In the genomic region with DNA sequence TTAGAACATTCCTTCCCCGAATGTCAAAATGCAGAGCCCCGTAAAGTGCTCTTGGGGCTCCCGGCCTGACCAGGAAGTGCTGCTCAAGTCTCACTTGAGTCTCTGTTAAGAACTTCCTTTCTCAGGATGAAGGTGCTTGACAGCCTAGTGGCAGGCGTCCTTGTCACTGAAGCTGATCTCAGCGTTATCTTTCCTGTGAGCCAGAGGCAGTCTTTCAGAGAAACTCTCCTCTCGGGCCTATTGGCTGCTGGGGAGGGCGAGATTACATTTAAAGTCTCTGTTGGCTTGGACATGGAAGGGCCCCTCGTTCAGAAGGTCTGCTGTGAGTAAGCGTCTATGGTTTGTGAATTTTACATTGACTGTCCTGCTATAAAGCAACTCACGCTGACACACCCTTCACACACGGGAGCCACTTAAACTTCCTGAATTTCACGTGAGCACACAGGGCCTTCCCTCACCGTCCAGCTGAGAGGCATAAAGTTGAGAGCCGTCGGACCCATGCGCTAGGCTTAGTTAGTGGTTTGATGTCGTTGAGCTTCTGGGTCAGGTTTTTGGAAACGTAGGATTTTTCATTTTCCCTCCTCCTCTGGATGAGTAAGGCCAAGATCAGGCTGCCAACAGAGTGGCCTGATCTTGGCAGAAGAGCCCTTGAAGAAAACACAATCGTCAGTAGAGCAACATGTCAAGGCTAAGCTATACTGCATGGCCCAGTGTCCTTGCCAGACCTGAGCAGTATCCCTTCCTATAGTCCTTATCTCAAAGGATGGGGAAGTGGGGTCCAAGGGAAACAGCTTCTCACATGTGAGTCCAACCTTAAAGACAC, we compare ENCODE assay signal across 8 mouse cellular contexts. TPM values are rescaled to one million over a fixed set of nuclear protein-coding genes. Genes with fewer than 3 reads are reported as not detected.
A peak's percentile ranks its signal among the peaks of the same experiment; 100 is the strongest.
DNase-seq lines count a peak whose midpoint lies in the region; ATAC-seq and TF ChIP-seq lines count a peak whose summit lies in the region.

No protein-coding gene starts in this region.

- no peak for ATAC-seq in hindbrain, embryonic 12.5 days (ENCODE audit: low FRiP score)
- peak; percentile 55 for ATAC-seq in liver, embryonic 12.5 days
- ATAC-seq in stomach, embryonic 15.5 days (ENCODE audit: insufficient read depth, low FRiP score, low read depth), result no peak

- no peaks in the 10 kb centered on the region for H3K9me3 ChIP-seq in hindbrain, embryonic 10.5 days
- H3K9me3 ChIP-seq in hindbrain, embryonic 12.5 days (replicated peaks), result no peaks in the 10 kb centered on the region
- H3K9me3 ChIP-seq in liver, embryonic 12.5 days (replicated peaks), result no peaks in the 10 kb centered on the region
- H3K9me3 ChIP-seq in stomach, embryonic 15.5 days, result no peaks in the 10 kb centered on the region

- H3K36me3 ChIP-seq in hindbrain, embryonic 10.5 days, result no peaks in the 10 kb centered on the region
- no peaks in the 10 kb centered on the region for H3K36me3 ChIP-seq in hindbrain, embryonic 12.5 days
- H3K36me3 ChIP-seq in liver, embryonic 12.5 days, result peaks cover 9% of the 10 kb centered on the region
- no peaks in the 10 kb centered on the region for H3K36me3 ChIP-seq in stomach, embryonic 15.5 days

- no peaks in the 10 kb centered on the region for H3K27me3 ChIP-seq in hindbrain, embryonic 10.5 days (ENCODE audit: insufficient read depth, poor library complexity, severe bottlenecking)
- no peaks in the 10 kb centered on the region for H3K27me3 ChIP-seq in hindbrain, embryonic 12.5 days
- no peaks in the 10 kb centered on the region for H3K27me3 ChIP-seq in liver, embryonic 12.5 days (replicated peaks)
- no peaks in the 10 kb centered on the region for H3K27me3 ChIP-seq in stomach, embryonic 15.5 days (replicated peaks)

- no peak for DNase-seq in hindbrain, embryonic 10.5 days (ENCODE audit: low spot score)
- DNase-seq in urinary bladder, postnatal 25 days (ENCODE audit: low spot score), result no peak
- DNase-seq in gastrocnemius, adult 18-20 months (ENCODE audit: low spot score), result no peak
- no peak for DNase-seq in cerebellum, adult 9-11 months

- TF ChIP-seq CTCF in bone marrow, adult 2 months (IDR thresholded peaks at IDR 0.05; ENCODE audit: control insufficient read depth, insufficient read depth, low read length), result no peak

- H3K4me2 ChIP-seq in hindbrain, embryonic 12.5 days (replicated peaks), result no peak overlapping the region
- H3K4me2 ChIP-seq in liver, embryonic 12.5 days, result peak overlapping the region; percentile 89
- H3K4me2 ChIP-seq in stomach, embryonic 15.5 days, result peak overlapping the region; percentile 14

- H3K4me1 ChIP-seq in hindbrain, embryonic 10.5 days (replicated peaks), result peaks cover 24% of the 10 kb centered on the region
- peaks cover 14% of the 10 kb centered on the region for H3K4me1 ChIP-seq in hindbrain, embryonic 12.5 days
- peaks cover 21% of the 10 kb centered on the region for H3K4me1 ChIP-seq in bone marrow, adult 2 months (ENCODE audit: control insufficient read depth, insufficient read depth, low read length)
- peaks cover 88% of the 10 kb centered on the region for H3K4me1 ChIP-seq in liver, embryonic 12.5 days
- peaks cover 37% of the 10 kb centered on the region for H3K4me1 ChIP-seq in stomach, embryonic 15.5 days

- no peak overlapping the region for H3K4me3 ChIP-seq in hindbrain, embryonic 10.5 days
- no peak overlapping the region for H3K4me3 ChIP-seq in hindbrain, embryonic 12.5 days
- H3K4me3 ChIP-seq in bone marrow, adult 2 months (replicated peaks; ENCODE audit: control insufficient read depth, low read depth, low read length), result peak overlapping the region; percentile 78
- peak overlapping the region; percentile 65 for H3K4me3 ChIP-seq in liver, embryonic 12.5 days
- 0 out of 2 replicates have a peak overlapping the region, but pooled peaks have one; percentile 19 for H3K4me3 ChIP-seq in stomach, embryonic 15.5 days (replicated peaks)

- TF ChIP-seq POLR2A in bone marrow, adult 2 months (IDR thresholded peaks at IDR 0.05; ENCODE audit: borderline replicate concordance, control insufficient read depth, low read depth, low read length), result no peak

- H3K27ac ChIP-seq in hindbrain, embryonic 10.5 days, result 0 out of 2 replicates have a peak overlapping the region, but pooled peaks have one; percentile 3
- H3K27ac ChIP-seq in hindbrain, embryonic 12.5 days, result no peak overlapping the region
- peak overlapping the region; percentile 82 for H3K27ac ChIP-seq in bone marrow, adult 2 months (ENCODE audit: control insufficient read depth, insufficient read depth, low read depth, low read length, poor library complexity)
- H3K27ac ChIP-seq in liver, embryonic 12.5 days, result peak overlapping the region; percentile 96
- peak overlapping the region; percentile 63 for H3K27ac ChIP-seq in stomach, embryonic 15.5 days

- 79% methylated on average over 19 of the region's 19 CpGs for WGBS in hindbrain, embryonic 10.5 days
- 85% methylated on average over 19 of the region's 19 CpGs for WGBS in hindbrain, embryonic 12.5 days
- 2% methylated on average over 19 of the region's 19 CpGs for WGBS in bone marrow, adult 2 months
- WGBS in liver, embryonic 12.5 days (ENCODE audit: insufficient replicate concordance), result 13% methylated on average over 19 of the region's 19 CpGs
- 46% methylated on average over 19 of the region's 19 CpGs for WGBS in stomach, embryonic 15.5 days

- no peak overlapping the region for H3K9ac ChIP-seq in hindbrain, embryonic 12.5 days
- H3K9ac ChIP-seq in liver, embryonic 12.5 days, result peak overlapping the region; percentile 77
- no peak overlapping the region for H3K9ac ChIP-seq in stomach, embryonic 15.5 days

RNA-seq across cellular contexts. Expression of a gene that starts 14.3 kb away (rescaled TPM):
- polyA plus RNA-seq in hindbrain, embryonic 10.5 days (2016; fragmentation: Nextera tagmentation; extraction: Ambion mirVana), result 10.4 and 16.4 TPM in 2 replicates
- polyA plus RNA-seq in hindbrain, embryonic 12.5 days (2016; fragmentation: Nextera tagmentation; extraction: Ambion mirVana), result 30.6 and 31.8 TPM in 2 replicates
- polyA plus RNA-seq in bone marrow, adult 2 months (2011; ENCODE audit: insufficient read depth, insufficient read length, low replicate concordance, missing spikeins), result 31.0 and 47.6 TPM in 2 replicates
- 67.9 and 68.6 TPM in 2 replicates for polyA plus RNA-seq in liver, embryonic 12.5 days (2016; fragmentation: Nextera tagmentation; extraction: Ambion mirVana)
- 32.1 and 36.9 TPM in 2 replicates for polyA plus RNA-seq in stomach, embryonic 15.5 days (2015; fragmentation: Nextera tagmentation; extraction: Ambion mirVana)
- total RNA-seq in gastrocnemius, adult 18-20 months (2021), result 1 to 10 TPM; 5.0 to 5.4 TPM

RNA-seq across cellular contexts. Expression of a gene that starts 18.4 kb away (rescaled TPM):
- polyA plus RNA-seq in hindbrain, embryonic 10.5 days (2016; fragmentation: Nextera tagmentation; extraction: Ambion mirVana), result 79.1 and 90.4 TPM in 2 replicates
- polyA plus RNA-seq in hindbrain, embryonic 12.5 days (2016; fragmentation: Nextera tagmentation; extraction: Ambion mirVana), result 118 and 120 TPM in 2 replicates
- 40.4 and 57.7 TPM in 2 replicates for polyA plus RNA-seq in bone marrow, adult 2 months (2011; ENCODE audit: insufficient read depth, insufficient read length, low replicate concordance, missing spikeins)
- 61.2 and 66.4 TPM in 2 replicates for polyA plus RNA-seq in liver, embryonic 12.5 days (2016; fragmentation: Nextera tagmentation; extraction: Ambion mirVana)
- 74.5 and 79.0 TPM in 2 replicates for polyA plus RNA-seq in stomach, embryonic 15.5 days (2015; fragmentation: Nextera tagmentation; extraction: Ambion mirVana)
- total RNA-seq in gastrocnemius, adult 18-20 months (2021), result 10 to 100 TPM; 89.2 to 94.8 TPM

Comparison
In these comparisons a context has a peak if more than half of its experiments do, and no peak if none do; other contexts are left out.
1. H3K4me3 ChIP-seq: peak in bone marrow, adult 2 months (single experiment), liver, embryonic 12.5 days (single experiment) and stomach, embryonic 15.5 days (single experiment); none in hindbrain, embryonic 10.5 days (single experiment) and hindbrain, embryonic 12.5 days (single experiment).